Mouse (Mus musculus) C2C12 (cell line): ENCODE results near the gene Prrc2b.

ENCODE experiments used
- CTCF ChIP-seq: IDR thresholded peaks from one replicate; pipeline ENCODE4 v1.5.1; 2011; ENCODE audit not compliant: control insufficient read depth, insufficient read depth, insufficient read length
- MAX ChIP-seq: IDR thresholded peaks from one replicate; pipeline ENCODE4 v1.6.1; 2011; ENCODE audit warnings: mild to moderate bottlenecking, control low read depth
- MYOD1 ChIP-seq: IDR thresholded peaks from one replicate; pipeline ENCODE4 v1.6.1; 2011; ENCODE audit warnings: low read depth; ENCODE audit not compliant: control insufficient read depth, insufficient read length
- USF1 ChIP-seq: IDR thresholded peaks from one replicate; pipeline ENCODE4 v1.6.1; 2011; ENCODE audit warnings: low read depth, mild to moderate bottlenecking, control low read depth, moderate library complexity

- TF ChIP-seq MAX (no peak), CTCF (no peak), USF1 (no peak), MYOD1 (no peak)
Measured at GRCm38 (mm10) chr2:32217656-32218055, 66.8 kb downstream of the Prrc2b start.
